Mouse (Mus musculus): ENCODE data around the gene Hils1. TPM values are rescaled to one million over a fixed set of nuclear protein-coding genes. Genes with fewer than 3 reads are reported as not detected.

The Hils1 gene
- polyA plus RNA-seq, 1 experiment = not detected

DNA sequence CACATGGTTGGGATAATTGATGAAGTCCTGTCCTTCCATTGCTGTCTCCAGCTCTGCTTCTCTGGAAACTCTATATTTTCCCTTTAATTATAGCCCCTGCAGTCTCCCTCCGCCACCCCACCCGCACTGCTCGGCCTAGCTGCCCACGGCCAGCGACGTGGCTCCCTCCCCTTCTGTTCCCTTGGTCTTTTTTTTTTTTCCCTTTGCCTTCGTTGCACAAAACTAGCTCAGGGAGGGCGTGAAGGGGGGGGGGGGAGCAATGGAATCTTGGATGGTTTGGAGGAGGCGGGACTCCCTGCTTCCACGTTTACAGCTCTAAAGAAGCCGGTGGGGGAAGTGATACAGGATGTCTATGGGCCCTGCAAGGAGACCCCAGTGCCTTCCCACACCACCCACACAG, 32.9 kb upstream of the Hils1 start:
- Histone ChIP-seq H3K27ac (ENCODE audit: insufficient read depth, low read length) (peak overlapping the region; percentile 99), H3K4me1 (ENCODE audit: control insufficient read depth, insufficient read depth, low read length) (peaks cover 20% of the 10 kb centered on the region), H3K4me3 (ENCODE audit: insufficient read depth, low read length) (no peak overlapping the region)
- TF ChIP-seq CTCF (IDR thresholded peaks at IDR 0.05; ENCODE audit: borderline replicate concordance, insufficient read depth, low read length) (no peak), POLR2A (IDR thresholded peaks at IDR 0.05; ENCODE audit: low read depth, low read length) (no peak)

DNA sequence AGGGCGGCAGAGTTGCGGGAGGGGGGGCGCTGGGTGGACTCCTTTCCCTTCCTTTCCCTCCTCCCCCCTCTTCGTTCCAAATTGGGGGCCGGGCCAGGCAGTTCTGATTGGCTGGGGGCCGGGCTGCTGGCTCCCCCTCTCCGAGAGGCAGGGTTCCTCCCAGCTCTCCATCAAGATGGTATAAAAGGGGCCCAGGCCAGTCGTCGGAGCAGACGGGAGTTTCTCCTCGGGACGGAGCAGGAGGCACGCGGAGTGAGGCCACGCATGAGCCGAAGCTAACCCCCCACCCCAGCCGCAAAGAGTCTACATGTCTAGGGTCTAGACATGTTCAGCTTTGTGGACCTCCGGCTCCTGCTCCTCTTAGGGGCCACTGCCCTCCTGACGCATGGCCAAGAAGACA, 31.3 kb upstream of the Hils1 start, which contains the start of gene Col1a1:
Gene Col1a1, plus strand, starts transcription at position 180 of the 400 bp plus-strand sequence.
- peaks cover 11% of the 10 kb centered on the region for H3K4me1 ChIP-seq (ENCODE audit: control insufficient read depth, insufficient read depth, low read length)
- H3K27ac ChIP-seq (ENCODE audit: insufficient read depth, low read length) = peak within 1 kb of the TSS; percentile 97
- TF ChIP-seq CTCF (IDR thresholded peaks at IDR 0.05; ENCODE audit: borderline replicate concordance, insufficient read depth, low read length) (no peak), POLR2A (IDR thresholded peaks at IDR 0.05; ENCODE audit: low read depth, low read length) (peak; percentile 99)
- peak within 1 kb of the TSS; percentile 90 for H3K4me3 ChIP-seq (ENCODE audit: insufficient read depth, low read length)

DNA sequence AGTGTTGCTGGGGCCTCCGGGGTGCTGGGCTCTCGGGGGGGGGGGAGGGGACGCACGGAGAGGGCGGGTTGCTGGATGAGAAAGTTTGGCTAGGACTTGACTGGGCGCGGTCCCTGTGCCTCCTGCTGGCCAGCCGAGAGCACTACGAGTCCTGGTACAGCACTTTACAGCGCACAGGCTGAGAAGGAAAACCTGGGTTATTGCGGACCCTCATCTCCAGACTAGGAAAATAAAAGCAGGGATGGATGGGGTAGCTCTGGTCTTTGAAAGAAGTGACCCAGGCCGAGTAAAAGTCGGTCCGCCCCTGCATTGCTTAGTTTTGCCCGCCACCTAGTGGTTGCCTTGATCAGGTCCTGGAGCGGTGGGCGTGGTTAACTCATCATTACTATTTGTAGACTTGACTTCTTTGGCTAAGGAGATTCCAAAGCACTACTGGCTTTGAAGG, 30.5 kb upstream of the Hils1 start:
- Histone ChIP-seq H3K4me3 (ENCODE audit: insufficient read depth, low read length) (peak overlapping the region; percentile 90), H3K4me1 (ENCODE audit: control insufficient read depth, insufficient read depth, low read length) (peaks cover 11% of the 10 kb centered on the region), H3K27ac (ENCODE audit: insufficient read depth, low read length) (peak overlapping the region; percentile 87)
- TF ChIP-seq CTCF (IDR thresholded peaks at IDR 0.05; ENCODE audit: borderline replicate concordance, insufficient read depth, low read length) = peak; percentile 65; the same call in 1 of the 2 replicates
- TF ChIP-seq POLR2A (IDR thresholded peaks at IDR 0.05; ENCODE audit: low read depth, low read length) = peak; percentile 72

DNA sequence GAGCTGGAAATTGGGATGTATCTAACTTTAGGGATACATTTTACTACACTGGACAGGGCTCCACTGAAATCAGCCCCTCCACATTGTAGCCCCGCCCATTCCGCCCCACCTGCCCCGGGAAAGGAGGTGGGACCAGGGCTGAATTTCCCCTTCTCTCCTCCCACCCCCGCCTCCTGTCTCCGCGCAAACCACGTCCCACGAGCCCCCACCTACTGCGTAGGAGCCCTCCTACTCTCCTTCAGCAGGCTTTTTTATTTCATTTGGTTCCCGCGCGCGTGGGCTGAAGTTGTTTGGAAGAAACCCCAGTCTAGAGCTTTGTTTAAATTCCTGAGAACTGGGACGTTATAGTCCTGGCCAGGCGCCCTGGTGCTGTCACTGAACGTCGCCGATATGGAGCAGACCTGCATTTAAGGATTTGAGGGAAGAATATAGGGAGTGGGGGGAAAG, 30.0 kb upstream of the Hils1 start:
- Histone ChIP-seq H3K4me1 (ENCODE audit: control insufficient read depth, insufficient read depth, low read length) (peaks cover 11% of the 10 kb centered on the region), H3K27ac (ENCODE audit: insufficient read depth, low read length) (peak overlapping the region; percentile 87), H3K4me3 (ENCODE audit: insufficient read depth, low read length) (peak overlapping the region; percentile 90)
- TF ChIP-seq POLR2A (IDR thresholded peaks at IDR 0.05; ENCODE audit: low read depth, low read length) (peak; percentile 19; the same call in 1 of the 2 replicates), CTCF (IDR thresholded peaks at IDR 0.05; ENCODE audit: borderline replicate concordance, insufficient read depth, low read length) (no peak)

DNA sequence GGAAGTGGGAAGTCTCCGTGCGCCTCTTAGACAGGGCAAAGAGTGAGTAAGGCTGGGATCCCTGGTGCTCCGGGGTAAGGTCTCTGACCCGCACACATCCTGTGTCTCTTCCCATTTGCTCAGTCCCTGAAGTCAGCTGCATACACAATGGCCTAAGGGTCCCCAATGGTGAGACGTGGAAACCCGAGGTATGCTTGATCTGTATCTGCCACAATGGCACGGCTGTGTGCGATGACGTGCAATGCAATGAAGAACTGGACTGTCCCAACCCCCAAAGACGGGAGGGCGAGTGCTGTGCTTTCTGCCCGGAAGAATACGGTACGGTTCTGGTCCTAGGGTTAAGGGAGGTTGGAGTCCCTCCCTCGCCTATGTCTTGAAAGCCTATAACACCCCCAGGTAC, 29.6 kb upstream of the Hils1 start:
- TF ChIP-seq POLR2A (IDR thresholded peaks at IDR 0.05; ENCODE audit: low read depth, low read length) = peak; percentile 66
- no peak for TF ChIP-seq CTCF (IDR thresholded peaks at IDR 0.05; ENCODE audit: borderline replicate concordance, insufficient read depth, low read length)
- Histone ChIP-seq H3K27ac (ENCODE audit: insufficient read depth, low read length) (peak overlapping the region; percentile 87), H3K4me1 (ENCODE audit: control insufficient read depth, insufficient read depth, low read length) (peaks cover 10% of the 10 kb centered on the region), H3K4me3 (ENCODE audit: insufficient read depth, low read length) (peak overlapping the region; percentile 90)

DNA sequence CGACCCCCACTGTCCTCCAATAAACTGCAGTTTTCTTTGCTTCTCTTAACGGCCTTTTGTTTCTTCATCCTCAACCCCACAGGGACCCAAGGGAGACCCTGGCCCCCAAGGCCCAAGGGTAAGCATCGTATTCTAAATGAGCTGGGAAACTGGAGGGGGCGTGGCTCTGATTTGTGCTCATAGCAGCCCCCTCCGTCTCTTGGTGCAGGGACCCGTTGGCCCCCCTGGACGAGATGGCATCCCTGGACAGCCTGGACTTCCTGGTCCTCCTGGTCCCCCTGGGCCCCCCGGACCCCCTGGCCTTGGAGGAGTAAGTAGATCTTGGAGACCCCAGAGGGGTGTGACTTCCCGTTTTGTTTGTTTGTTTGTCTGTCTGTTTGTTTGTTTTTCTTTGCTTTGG, 29.1 kb upstream of the Hils1 start:
- Histone ChIP-seq H3K4me3 (ENCODE audit: insufficient read depth, low read length) (peak overlapping the region; percentile 90), H3K27ac (ENCODE audit: insufficient read depth, low read length) (peak overlapping the region; percentile 87), H3K4me1 (ENCODE audit: control insufficient read depth, insufficient read depth, low read length) (peaks cover 9% of the 10 kb centered on the region)
- TF ChIP-seq CTCF (IDR thresholded peaks at IDR 0.05; ENCODE audit: borderline replicate concordance, insufficient read depth, low read length) = no peak
- no peak; the same call in 1 of the 2 replicates for TF ChIP-seq POLR2A (IDR thresholded peaks at IDR 0.05; ENCODE audit: low read depth, low read length)

DNA sequence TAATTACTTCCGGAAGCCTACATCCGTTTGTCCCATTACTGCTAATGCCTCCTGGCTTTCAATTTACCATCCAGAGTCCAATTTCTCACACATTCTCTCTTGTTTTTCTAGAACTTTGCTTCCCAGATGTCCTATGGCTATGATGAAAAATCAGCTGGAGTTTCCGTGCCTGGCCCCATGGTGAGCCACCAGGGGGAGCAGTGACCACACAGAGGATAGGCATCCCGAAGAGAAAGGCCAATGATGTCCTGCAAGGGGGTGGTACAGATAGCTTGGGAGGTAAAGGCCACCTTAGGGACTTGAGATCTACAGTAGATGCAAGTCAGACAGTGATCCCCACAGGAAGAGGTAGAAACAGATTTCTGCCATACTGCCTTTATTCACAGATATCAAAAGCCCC, 28.1 kb upstream of the Hils1 start:
- Histone ChIP-seq H3K27ac (ENCODE audit: insufficient read depth, low read length) (peak overlapping the region; percentile 87), H3K4me3 (ENCODE audit: insufficient read depth, low read length) (peak overlapping the region; percentile 90), H3K4me1 (ENCODE audit: control insufficient read depth, insufficient read depth, low read length) (peaks cover 4% of the 10 kb centered on the region)
- peak; percentile 57; the same call in 1 of the 2 replicates for TF ChIP-seq POLR2A (IDR thresholded peaks at IDR 0.05; ENCODE audit: low read depth, low read length)
- peak; percentile 66; the same call in 1 of the 2 replicates for TF ChIP-seq CTCF (IDR thresholded peaks at IDR 0.05; ENCODE audit: borderline replicate concordance, insufficient read depth, low read length)

DNA sequence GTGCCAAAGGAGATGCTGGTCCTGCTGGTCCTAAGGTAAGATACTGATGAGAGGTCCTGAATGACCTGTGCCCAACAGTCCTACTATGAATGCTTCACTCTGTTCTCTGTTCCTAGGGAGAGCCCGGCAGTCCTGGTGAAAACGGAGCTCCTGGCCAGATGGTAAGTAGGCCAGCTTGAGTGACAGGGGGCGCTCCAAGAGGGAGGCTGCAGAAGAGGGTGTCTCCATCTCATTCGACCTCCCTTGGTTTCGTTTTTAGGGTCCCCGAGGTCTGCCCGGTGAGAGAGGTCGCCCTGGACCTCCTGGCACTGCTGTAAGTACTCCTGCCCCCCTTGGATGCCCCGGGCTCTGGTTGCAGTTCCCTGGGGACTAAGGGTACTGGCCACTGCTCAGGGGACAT, 26.3 kb upstream of the Hils1 start:
- Histone ChIP-seq H3K4me1 (ENCODE audit: control insufficient read depth, insufficient read depth, low read length) (0 out of 2 replicates have a peak, but pooled peaks cover 5% of the 10 kb centered on the region), H3K27ac (ENCODE audit: insufficient read depth, low read length) (peak overlapping the region; percentile 87), H3K4me3 (ENCODE audit: insufficient read depth, low read length) (no peak overlapping the region; the same call in 1 of the 2 replicates)
- TF ChIP-seq POLR2A (IDR thresholded peaks at IDR 0.05; ENCODE audit: low read depth, low read length) = peak; percentile 35; the same call in 1 of the 2 replicates
- TF ChIP-seq CTCF (IDR thresholded peaks at IDR 0.05; ENCODE audit: borderline replicate concordance, insufficient read depth, low read length) = 0 out of 2 replicates have a peak, but pooled peaks have one; percentile 5

DNA sequence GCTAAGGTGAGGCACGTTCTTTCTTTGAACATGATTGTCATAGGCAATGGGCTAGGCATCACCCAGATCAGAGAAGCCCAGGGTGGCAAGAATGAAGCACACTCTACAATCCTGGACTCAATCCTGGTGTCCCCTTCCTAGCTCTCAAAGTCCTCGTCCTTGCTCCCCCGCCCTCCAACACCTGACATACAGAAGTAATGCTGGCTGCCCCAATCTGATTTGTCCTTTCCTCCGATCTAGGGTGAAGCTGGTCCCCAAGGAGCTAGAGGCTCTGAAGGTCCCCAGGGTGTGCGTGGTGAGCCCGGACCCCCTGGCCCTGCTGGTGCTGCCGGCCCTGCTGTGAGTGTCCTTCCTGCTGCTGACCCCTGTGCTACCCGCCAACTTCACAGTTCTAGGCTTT, 25.6 kb upstream of the Hils1 start:
- Histone ChIP-seq H3K27ac (ENCODE audit: insufficient read depth, low read length) (peak overlapping the region; percentile 87), H3K4me1 (ENCODE audit: control insufficient read depth, insufficient read depth, low read length) (0 out of 2 replicates have a peak, but pooled peaks cover 5% of the 10 kb centered on the region), H3K4me3 (ENCODE audit: insufficient read depth, low read length) (no peak overlapping the region)
- TF ChIP-seq CTCF (IDR thresholded peaks at IDR 0.05; ENCODE audit: borderline replicate concordance, insufficient read depth, low read length) = no peak
- TF ChIP-seq POLR2A (IDR thresholded peaks at IDR 0.05; ENCODE audit: low read depth, low read length) = no peak

DNA sequence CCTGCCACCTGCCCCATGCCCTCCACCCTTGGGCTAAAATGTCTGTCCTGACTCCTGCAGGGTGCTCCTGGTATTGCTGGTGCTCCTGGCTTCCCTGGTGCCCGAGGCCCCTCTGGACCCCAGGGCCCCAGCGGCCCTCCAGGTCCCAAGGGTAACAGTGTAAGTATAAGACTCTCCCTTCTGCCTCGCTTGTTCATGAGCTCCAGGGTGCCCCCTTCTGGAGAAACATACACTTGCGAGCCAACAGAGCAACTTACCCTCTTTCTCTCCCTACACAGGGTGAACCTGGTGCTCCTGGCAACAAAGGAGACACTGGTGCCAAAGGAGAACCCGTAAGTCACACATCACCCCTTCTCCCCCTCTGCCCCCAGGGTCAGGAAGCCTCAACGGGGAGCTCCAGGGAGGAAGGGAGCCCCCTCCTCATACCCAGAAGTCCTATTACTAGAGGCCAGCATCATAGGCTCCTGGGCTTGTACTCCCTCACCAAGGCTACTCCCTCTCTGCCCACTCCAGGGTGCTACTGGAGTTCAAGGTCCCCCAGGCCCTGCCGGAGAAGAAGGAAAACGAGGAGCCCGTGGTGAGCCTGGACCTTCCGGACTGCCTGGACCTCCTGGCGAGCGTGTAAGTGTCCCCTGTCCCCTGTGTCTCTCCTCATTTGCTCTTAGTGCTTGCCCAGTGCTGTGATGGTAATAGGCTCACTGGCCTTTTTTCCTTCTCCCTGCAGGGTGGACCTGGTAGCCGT, 24.9 kb upstream of the Hils1 start:
- 0 out of 2 replicates have a peak, but pooled peaks cover 5% of the 10 kb centered on the region for H3K4me1 ChIP-seq (ENCODE audit: control insufficient read depth, insufficient read depth, low read length)
- H3K27ac ChIP-seq (ENCODE audit: insufficient read depth, low read length) = peak overlapping the region; percentile 87
- no peak overlapping the region for H3K4me3 ChIP-seq (ENCODE audit: insufficient read depth, low read length)
- TF ChIP-seq CTCF (IDR thresholded peaks at IDR 0.05; ENCODE audit: borderline replicate concordance, insufficient read depth, low read length) (0 out of 2 replicates have a peak, but pooled peaks have one; percentile 11), POLR2A (IDR thresholded peaks at IDR 0.05; ENCODE audit: low read depth, low read length) (peak; percentile 48)
